Mouse (Mus musculus): ENCODE results near the gene Ubxn2a.

Gene Ubxn2a

GRCm38 (mm10) chr12:4836959-4837358, 70.5 kb downstream of the Ubxn2a start:
- no peak for DNase-seq (ENCODE audit: low spot score)

Measured in adipocyte (in vitro differentiated cells).